ENCODE assay signal across 8 mouse cellular contexts in the genomic region with DNA sequence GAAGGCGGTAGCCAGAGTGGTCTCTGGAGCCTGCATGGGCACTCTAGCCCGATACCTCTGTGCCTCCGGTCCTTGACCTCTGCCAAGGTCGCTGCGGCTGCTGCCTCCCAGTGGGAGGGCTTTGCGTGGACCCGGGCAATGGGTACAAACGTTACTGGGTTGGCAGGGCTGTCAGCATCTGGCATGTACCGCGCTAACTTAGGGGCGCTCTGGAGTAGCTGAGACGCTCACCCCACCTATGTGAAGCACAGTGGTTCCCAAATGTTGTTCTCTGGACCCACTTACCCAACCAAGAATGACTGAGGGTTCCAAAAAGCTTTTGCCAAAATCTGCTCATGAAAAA. TPM values are rescaled to one million over a fixed set of nuclear protein-coding genes. Genes with fewer than 3 reads are reported as not detected.
DNase-seq lines count a peak whose midpoint lies in the region; ATAC-seq lines count a peak whose summit lies in the region.

No protein-coding gene starts in this region.

- no peak for DNase-seq in frontal cortex, postnatal 36 days (ENCODE audit: low spot score in 2 of 2)
- DNase-seq in spleen, postnatal 4 days (ENCODE audit: low spot score in 2 of 2), result no peak
- DNase-seq in gastrocnemius, postnatal 36 days, result no peak
- DNase-seq in testis, postnatal 14 days (ENCODE audit: low spot score), result no peak

- 1% methylated on average over 12 of the region's 12 CpGs for WGBS in forebrain, embryonic 15.5 days
- WGBS in macrophage (ENCODE audit: missing documents), result under 1% methylated on average over 12 of the region's 12 CpGs

- H3K9me3 ChIP-seq in forebrain, embryonic 15.5 days, result no peaks in the 10 kb centered on the region

- H3K4me1 ChIP-seq in forebrain, embryonic 15.5 days, result peaks cover 9% of the 10 kb centered on the region

- no peak overlapping the region for H3K27ac ChIP-seq in forebrain, embryonic 15.5 days (replicated peaks)
- peak overlapping the region; percentile 22; the same call in 1 of the 2 replicates for H3K27ac ChIP-seq in macrophage

- H3K9ac ChIP-seq in forebrain, embryonic 15.5 days (replicated peaks), result peak overlapping the region; percentile 68

- intact Hi-C loops in gastrocnemius, postnatal 36 days (cut with DNase I), result no loop called here

- peak overlapping the region; percentile 83 for H3K4me2 ChIP-seq in forebrain, embryonic 15.5 days (replicated peaks)

- H3K27me3 ChIP-seq in forebrain, embryonic 15.5 days, result 0 out of 2 replicates have a peak, but pooled peaks cover 3% of the 10 kb centered on the region

- H3K36me3 ChIP-seq in forebrain, embryonic 15.5 days, result no peaks in the 10 kb centered on the region
- no peaks in the 10 kb centered on the region for H3K36me3 ChIP-seq in macrophage (ENCODE audit: inconsistent target)

- peak; percentile 61 for ATAC-seq in frontal cortex, adult (ENCODE audit: low TSS enrichment)
- ATAC-seq in CD4-positive, CD25-positive, alpha-beta regulatory T cell, adult 4 months, result peak; percentile 75
- no peak for ATAC-seq in forebrain, embryonic 15.5 days (replicated peaks)

- H3K79me2 ChIP-seq in macrophage (ENCODE audit: inconsistent target), result no peaks in the 10 kb centered on the region

- H3K4me3 ChIP-seq in forebrain, embryonic 15.5 days, result peak overlapping the region; percentile 80
- peak overlapping the region; percentile 61 for H3K4me3 ChIP-seq in macrophage (ENCODE audit: inconsistent target)

RNA-seq across cellular contexts. Expression of a gene that starts 0.3 kb away (rescaled TPM):
- 10 to 100 TPM; 10.5 to 13.7 TPM for polyA plus RNA-seq in CD4-positive, CD25-positive, alpha-beta regulatory T cell, adult 4 months (2017; shearing (Covaris generic))
- polyA plus RNA-seq in forebrain, embryonic 15.5 days (2015; fragmentation: Nextera tagmentation; extraction: Ambion mirVana), result 10.5 and 12.4 TPM in 2 replicates
- total RNA-seq in macrophage (2018; cell fraction: chromatin; rRNA removed), result 1 to 10 TPM in 24 of 26 experiments, not detected in 2; 1.0 to 4.2 (median 2.8) TPM
- total RNA-seq in macrophage (2018; cell fraction: cytosol; rRNA removed), result 1 to 10 TPM; 3.7 to 6.5 (median 4.7) TPM
- total RNA-seq in macrophage (2018; cell fraction: nucleus; rRNA removed), result 1 to 10 TPM; 1.2 to 4.5 (median 2.8) TPM
- polyA plus RNA-seq in macrophage (2018), result 3.0 to 8.1 TPM (median 6.6 TPM) in 3 replicates
- total RNA-seq in gastrocnemius, postnatal 36 days (2021), result 10 to 100 TPM; 62.1 to 68.5 TPM
